Mouse (Mus musculus) urinary bladder, postnatal 36 days (tissue): Measurements from ENCODE around the gene 6030468B19Rik.
"Not testable (repeated sequence)": the region's sequence is repeated elsewhere in the genome, so short reads cannot be mapped to it uniquely, and the experiment has no call there.

Experiments used
- DNase-seq, 2 experiments: peaks; one replicate each; pipeline ENCODE4 v3.0.0; 2022; ENCODE audit warnings: low spot score in 2 of 2, mixed read lengths in 1 of 2

Gene 6030468B19Rik

DNA sequence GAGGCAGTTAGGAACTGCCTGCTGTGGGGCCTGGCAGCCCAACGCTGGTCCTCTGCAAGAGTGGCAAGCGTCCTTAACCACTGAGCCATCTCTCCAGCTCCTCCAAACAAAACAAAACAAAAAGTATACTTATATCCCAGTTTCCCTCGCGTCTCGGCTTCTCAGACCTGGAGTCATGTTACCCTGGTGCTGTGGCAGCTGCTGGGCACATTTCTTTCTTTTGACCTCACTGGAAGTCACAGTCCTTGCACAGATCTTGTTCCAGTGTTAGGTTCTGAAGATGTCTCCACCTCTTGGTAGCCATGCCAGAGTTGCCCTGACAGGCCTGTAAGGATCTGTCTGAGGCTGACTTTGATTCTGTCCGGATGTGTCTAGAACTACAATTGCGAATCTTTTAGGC is 4.2 kb downstream of the 6030468B19Rik start:
- DNase-seq, result no peak

DNA sequence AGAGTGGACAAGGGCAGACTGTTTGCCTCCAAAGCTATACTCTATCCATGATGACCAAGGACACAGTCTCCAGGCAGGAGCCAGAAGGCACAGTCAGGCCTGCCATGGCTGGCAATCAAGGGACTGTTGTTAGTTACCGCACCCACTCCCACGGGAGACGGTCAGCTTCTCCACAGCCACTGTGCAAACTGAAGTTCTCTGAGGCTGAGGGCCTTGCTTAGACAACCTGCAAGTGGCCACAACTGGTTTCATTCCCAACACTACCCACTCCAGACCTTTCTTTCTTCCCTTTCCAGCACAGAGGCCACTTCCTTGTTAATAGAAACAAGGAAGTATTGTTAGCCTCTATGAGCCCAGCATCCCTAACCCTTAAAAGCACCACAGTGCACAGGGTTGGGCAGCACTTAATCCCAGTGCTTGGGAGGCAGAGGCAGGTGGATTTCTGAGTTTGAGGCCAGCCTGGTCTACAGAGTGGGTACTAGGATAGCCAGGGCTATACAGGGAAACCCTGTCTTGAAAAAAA is 5.8 kb downstream of the 6030468B19Rik start:
- DNase-seq, result no peak

DNA sequence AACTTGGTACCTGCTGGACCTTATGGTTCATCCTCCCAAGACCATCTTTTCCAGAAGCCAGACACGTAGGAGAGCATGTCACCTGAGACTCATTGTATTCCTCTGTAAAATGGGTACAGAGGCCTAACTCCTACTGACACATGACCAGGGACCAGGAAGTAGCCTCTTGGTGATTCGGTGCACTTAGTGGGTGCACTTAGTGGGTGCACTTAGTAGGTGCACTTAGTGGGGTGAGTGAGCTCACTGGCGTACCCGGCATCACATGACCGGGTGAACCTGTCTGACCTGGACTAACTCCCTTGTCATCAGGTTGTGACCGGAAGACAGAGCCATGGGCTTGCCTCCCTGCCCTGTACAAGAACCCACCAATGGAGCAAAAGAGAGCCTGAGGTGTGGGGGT is 9.3 kb downstream of the 6030468B19Rik start:
- DNase-seq, result no peak

DNA sequence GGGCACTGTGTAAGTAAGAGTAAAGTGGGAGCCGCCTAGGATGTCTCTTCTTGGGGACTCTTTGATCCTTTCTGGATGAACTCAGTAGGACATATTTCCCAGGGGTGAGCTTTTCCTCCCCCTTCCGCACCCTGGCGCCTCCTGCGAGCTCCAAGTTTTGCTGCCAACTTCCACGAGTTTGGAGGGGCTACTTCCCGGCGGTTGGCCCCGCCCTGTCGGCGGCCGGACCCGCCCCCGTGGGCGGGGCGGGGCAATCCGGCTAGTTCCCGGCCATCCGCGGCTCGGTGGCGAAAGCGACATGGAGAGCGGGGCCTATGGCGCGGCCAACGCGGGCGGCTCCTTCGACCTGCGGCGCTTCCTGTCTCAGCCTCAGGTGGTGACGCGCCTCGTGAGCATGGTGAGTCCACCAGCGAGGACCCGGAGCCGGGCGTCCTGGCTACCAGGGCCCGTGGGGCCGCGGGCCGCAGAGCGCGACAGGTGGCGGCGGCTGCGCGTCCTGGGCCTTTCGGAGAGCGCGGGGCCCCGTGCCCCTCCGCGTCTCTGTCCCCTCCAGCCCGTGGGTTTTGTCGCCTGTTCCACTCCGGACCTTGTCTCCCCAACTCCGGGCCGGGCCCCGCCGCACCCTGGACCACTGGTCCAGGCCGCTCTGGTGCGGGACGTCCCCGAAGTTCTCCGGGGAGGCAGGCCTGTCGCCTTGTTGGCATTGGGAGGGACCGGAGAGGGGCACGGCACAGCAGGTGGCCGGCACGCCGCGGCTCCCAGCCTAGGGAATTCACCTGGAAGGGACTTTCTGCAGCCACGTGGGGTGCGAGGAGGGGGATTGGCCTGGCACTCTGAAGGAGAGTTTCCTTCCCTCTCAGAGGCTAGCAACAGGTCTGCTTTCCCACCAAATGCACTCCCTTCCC is 12.2 kb downstream of the 6030468B19Rik start, which contains the start of the genes Gm20708 and Syngr2:
Gene Gm20708 (plus strand): TSS at position 262 of the 905 bp plus-strand sequence.
Gene Syngr2 (plus strand): TSS at position 262 of the 905 bp plus-strand sequence.
- peak; percentile 69 to 75 for DNase-seq

DNA sequence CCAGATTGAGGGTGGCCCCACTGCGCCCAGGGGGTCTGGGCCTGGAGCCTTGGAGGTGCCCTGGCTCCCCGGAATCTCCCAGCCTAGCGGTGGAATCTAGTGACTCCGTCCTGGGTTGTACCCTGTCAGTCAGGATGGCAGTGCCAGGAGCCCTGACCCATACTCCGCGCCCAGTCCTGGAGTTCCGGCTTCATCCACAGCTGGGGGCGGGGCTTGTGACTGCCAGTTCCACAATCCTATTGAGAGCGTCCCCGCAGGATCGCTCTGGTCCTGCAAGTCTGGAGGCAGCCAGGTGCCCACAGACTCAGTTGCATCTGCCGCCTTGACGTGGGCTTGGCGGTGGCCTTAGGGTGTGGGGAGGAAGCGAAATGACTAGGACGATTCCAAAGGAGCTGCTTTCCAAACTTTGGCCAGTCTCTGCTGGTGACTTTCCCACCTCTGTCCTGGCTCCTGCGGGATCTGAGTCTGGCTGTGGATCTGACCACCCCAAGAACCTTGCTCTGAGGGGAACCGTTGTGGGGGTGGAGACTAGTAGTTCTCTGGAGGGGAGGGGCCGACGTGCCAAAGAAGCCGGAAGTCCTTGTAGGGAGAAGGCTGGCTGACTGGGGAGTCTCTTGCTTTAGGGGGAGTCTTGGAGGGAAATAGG is 13.1 kb downstream of the 6030468B19Rik start:
- DNase-seq, result peak; percentile 86 to 89

DNA sequence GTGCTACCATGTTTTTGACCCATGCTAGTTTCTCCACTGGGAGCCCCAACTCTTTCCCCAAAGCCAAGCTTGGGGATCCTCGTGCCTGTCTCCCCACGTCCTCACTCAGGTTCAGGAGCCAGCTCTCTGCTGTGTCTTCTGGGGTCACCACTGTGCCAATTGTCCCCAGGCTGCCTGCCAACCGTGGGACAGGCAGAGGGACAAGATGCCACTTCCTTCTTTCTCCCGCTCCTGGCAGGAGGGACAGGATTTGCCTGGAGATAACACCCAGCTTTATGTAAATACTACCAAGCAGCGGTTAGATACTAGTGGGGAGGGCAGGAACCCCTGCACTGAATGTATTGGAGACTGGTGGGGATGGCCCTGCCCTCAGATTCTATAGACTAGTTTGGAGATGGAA is 16.4 kb downstream of the 6030468B19Rik start:
- DNase-seq, result no peak

DNA sequence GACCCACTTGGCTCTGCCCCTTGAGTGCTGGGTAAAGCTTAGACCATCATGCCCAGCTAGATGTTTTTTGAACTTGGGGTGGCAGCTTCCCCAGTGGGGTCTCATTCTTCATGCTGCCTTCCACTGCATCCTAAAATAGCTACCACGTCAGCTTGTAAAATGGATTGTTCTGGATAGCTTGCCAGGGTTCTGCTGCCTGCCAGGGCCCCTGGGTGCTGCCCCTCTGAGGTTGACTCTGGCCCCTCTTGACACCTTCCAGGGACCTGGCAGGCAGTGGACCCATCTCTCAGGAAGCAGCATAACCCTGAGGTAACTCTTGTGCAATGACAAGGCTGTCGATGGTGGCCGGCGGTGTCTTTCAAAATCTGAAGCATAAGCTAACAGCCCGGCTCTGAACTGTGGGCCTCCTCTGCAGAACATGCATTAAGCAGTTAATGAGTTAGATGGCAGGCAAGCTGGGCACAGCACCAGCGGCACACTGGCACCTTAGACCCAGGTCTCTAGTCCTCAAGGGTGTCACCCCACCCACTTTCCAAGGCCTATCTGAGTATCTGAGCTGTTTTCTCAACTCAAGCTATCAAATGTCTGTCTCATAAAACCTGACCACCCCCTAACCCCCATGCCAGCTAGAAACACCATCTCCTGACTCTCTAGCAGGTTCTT is 17.4 kb downstream of the 6030468B19Rik start:
- DNase-seq, result no peak

DNA sequence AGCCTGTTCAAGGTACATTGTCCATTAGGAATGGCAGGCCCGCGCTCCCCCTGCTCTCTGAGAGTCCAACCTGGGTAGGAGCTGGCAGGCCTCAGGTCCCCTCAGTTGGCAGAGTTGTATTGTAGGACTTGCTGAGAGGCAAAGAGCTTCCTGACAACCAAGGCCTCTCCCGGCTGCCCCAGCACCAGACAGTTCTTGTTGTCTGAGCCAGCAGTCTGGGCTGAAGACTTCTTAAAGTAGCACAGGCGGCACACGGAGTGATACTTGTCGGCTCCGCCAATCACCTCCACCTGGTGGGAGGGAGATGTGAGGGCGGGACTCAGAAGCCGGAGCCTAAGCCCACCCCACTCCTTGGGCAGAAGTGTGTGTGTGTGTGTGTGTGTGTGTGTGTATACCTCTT is 18.4 kb downstream of the 6030468B19Rik start:
- DNase-seq, result not testable (repeated sequence)

DNA sequence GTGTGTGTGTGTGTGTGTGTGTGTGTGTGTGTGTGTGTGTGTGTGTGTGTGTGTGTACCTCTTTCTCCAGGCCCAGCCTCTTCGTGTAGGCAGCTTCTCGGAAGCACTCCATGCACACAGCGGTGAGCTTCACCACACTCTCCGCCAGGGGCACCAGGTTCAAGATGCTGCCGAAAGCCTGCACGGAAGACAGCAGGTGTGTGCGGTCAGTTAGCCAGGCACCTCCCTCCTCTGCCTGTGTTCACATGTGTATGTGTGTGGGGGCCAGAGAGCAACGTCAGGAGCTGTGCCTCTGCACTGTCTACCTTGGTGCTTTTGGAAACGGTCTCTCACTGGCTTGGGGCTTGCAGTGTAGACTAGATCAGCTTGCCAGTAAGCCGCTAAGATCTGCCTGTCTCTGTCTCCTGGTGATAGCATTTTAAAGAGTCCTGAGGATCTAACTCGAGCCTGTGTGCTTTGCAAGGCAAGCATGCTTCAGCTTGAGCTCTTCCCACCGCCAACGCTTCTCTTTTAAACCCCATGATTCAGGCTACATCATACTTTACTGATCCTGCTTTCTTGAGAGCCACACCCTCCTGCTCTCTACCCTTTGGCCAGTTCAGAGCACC is 19.0 kb downstream of the 6030468B19Rik start:
- DNase-seq, result no peak

DNA sequence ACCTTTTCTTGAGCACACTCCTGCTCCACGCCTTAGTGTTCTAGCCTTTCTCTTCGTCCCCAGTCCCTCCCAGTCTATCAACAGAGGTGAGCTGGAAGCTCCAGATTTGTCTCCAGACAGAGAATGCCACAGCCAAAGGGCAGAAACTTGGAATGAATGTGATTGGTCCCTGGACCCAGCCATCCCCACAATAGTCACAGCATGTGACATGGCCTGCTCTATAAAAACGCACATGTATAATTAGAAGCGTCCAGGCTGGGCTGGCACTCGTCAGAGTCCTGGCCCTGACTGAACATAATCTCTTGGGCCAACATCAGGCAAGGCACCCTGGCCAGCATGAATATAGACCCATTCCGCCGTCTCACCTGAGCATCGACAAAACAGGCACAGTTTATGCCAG is 21.6 kb downstream of the 6030468B19Rik start:
- DNase-seq, result no peak

DNA sequence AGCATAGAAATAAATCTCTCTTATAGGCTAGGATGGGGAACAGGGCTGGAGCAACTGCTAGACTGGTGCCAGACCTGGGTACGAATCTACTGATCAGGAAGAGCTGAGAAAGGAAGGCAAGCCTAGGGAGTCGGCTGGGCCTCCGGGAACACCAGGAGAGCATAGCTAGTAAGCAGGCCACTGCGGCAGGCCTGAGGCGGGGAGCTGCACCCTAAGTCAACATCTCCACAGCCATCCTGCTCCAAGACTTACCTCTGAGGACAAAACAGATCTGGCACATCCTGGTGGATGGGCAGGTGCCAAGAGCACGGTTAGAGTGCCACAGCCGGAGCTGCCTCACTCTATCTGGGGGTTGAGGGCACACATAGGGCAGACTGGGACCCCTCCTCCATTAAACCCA is 22.7 kb downstream of the 6030468B19Rik start:
- DNase-seq, result no peak

DNA sequence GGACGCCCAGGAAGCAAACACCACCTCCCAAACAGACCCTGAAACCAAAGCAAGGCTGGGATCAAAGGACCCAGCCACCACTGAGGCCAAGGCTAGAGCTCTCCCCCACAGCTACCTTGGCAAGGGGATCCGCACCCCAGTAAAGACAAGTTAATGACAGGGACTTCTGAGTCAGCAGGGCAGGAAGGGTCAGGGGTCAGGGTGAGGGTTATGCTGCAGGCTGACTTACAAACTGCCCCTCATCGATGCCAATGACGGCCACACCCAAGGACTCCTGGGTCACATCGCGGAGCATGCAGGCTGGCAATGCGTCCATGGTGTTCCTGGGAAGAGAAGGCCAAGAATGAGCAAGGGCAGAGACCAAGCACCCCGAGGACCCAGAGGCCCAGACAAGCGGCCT is 24.4 kb downstream of the 6030468B19Rik start:
- DNase-seq, result no peak

DNA sequence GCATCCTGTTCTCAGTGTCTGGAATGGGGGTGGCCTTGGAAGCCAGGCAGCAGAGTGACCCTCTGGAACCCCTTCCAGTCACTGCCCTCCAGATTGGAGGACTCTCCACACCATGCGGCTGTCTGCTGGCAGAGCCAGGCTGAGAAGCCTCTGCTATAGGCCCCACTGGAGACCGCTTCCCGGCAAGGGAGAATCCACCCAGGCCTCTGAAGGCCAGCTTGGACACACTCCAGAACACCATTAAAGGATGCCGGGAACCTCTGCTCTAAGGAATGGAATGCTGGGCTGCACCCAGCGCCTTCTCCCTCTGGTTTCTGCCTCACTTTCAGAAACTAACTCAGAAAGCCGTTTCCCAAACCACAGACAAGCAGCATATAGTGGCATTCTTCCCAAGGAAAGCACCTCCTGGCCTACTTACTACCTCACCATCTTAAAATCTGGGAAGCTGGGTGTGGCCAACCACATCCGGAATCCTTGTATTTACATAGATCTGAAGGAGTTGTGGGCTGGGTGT is 25.3 kb downstream of the 6030468B19Rik start:
- no peak for DNase-seq

DNA sequence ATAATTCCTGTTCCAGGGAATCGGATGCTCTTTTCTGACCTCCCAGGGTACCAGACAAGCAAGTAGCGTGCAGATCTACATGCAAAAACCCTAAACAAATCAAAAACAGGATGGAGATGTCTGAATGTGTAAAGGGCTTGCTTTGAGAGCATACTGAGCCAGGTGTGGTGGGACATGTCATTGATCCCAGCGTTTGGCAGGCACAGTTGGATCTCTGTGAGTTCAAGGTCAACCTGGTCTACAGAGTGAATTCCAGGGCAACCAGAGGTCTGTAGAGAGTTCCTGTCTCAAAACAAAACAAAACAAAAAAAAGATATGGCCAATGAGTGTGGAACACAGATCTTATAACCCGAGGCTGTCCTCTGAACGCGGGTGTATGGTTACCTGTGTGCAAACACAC is 26.0 kb downstream of the 6030468B19Rik start:
- no peak for DNase-seq

DNA sequence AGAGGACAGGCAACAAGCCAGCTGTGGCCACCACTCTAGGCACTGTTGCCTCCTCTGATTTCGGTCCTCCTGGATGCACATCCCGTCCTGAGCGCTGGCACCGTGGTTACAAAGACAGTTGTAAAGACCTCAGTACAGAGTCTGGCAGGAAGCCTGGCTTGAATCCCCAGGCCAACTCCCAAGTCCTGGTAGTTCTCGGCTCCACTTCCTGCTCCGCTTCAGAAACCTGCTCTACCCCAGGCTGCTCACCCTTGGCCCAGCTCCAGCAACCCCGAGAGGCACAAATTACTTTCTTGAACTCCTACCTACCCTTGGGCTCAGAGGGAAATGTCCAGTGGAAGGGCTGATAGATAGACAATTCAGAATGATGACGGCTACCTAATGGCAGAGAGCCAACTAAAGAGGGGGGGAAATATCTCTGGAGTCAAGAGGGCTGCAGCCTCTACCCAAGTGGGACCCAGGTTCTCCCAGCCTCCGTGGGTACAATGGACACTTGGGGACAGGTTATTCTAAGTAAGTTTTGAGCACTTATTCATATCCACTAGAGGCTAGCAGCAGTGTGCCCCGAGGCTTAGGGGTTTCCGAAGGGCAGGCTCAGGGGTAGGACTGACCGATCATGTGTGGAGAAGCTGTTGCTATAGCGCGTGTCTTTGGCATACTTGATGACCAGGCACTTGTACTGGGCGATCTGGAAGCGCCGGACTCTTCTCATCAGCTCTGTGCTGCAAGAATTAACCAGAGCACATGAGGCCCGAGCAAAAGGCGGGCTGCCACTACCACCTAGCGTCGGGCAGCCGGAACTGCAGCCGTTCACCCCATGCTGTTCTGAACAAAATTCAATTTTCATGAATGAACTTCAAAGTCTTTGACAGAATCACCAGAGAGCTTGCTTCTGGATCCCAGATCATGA is 26.9 kb downstream of the 6030468B19Rik start:
- DNase-seq, result peak; percentile 71 to 83

DNA sequence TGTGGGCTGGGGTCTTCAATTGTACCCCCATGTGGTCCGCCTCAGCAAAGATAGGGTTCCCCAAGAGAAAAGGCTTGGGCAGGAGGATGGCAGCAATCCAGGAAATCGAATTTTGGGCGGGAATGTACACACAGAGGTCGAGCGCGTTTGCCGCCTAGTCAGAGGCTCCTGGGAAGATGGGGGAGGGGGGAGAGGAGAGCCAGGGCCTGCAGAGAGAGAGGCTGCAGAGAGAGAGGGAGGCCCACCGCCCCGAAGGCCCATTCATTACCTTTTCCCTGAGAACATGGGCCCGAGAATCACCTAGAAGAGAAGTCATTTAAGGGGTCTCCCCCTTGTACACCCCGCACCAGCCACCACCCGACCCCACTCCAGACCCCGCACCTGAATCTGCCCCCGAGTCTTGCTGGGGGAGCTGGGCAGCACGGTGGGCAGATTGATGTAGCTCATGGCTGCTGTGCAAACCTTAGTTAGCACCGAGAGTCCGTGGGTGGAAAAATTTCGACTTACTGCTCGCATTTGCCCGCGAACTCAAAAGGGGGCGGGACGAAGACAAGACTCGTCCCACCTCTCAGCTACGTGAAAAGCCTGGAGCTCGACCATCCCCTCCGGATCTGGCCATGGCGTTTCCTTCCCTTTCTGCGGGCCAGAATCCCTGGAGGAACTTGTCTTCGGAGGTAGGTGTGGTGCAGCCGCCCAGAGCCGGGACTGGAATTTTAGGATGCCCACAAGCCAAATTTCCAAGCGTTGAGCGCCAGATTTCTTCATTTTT is 28.1 kb downstream of the 6030468B19Rik start, which contains the start of the genes Afmid and Tk1:
Gene Afmid (plus strand): TSS at position 592 of the 769 bp plus-strand sequence.
Gene Tk1 (minus strand): TSS at position 760 of the 769 bp plus-strand sequence.
- DNase-seq, result peak; percentile 61 to 72

DNA sequence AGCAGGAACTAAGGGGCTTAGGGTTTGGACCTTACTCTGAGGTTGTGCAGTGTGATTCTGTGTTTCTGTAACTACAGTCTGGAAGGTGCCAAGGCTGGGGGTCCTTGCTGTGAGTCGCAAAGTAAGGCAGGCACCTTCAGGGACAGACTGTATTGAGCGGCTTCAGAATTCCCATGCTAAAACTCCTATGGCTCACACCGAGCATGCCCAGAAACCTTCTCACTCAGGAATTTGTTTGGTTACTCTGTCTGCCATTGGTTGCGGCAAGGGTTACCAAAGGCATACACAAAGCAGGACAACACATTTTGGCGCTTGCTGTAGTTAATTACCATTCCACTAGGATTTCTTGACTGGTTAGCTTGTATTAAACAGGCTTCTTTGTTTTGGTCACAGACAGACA is 28.7 kb downstream of the 6030468B19Rik start:
- peak in 1 of 2 experiments; percentile 23 for DNase-seq

DNA sequence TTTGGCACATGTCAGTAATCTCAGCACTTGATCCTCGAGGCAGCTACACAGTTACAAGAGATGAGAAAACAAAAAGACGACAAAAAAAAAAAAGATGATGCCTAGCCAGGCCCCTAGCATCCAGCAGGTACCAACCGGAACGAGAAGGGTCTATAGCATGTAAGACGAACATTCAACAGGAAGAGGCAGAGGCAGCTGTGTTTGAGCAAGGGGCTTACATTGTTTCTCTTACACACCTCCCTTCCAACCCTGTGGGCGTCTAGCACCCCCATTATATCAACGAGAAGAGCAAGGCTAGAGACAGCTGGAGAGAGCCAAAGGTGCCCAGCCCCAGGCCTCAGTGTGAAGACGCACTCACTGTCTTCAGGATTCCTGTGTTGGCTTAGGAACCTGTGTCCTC is 29.5 kb downstream of the 6030468B19Rik start:
- DNase-seq, result no peak

DNA sequence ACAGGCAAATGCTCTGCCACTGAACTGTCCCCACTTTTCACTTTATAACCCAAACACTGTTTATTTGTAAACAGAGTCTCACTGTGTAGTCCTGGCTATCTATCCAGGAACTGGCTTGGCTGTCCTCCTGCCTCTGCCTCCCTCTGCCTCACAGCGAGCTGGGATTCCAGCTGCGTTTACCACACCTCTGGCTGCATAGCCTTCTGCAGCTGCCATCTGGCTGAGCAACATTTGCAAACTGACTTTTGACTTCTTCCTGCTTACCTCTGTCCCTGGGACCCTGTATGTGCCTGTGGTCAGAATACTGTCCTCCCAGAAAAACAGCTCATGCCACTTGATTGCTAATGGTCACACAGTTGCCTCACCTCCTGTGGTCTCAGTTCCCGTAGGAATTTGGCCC is 29.9 kb downstream of the 6030468B19Rik start:
- DNase-seq, result no peak
